ENCODE assay signal across 8 mouse cellular contexts in the genomic region with DNA sequence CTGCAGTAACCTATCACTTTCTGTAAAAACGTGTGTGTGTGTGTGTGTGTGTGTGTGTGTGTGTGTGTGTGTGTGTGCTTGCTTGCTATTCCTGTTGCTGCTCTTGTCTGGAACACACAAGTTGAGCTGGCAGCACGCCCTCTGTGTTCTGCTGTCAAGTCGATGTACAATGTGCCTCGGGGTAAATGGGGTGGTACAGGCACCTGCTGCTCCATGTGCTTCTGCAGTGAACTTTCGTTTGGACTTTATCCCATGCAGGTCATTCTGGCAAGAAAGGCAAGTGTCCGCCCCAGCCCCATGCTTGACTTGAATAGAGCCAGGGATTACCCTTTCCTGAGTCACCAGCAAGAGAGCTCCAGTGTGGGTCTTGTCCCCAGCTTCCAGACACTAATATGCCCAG. TPM values are rescaled to one million over a fixed set of nuclear protein-coding genes. Genes with fewer than 3 reads are reported as not detected.
DNase-seq lines count a peak whose midpoint lies in the region.
"Had no signal": no experiment of that assay in that cellular context is flagged by ENCODE, and none has a peak within 500 bp of the region (broad histone marks: within the 10 kb centered on the region; RNA-seq: fewer than 3 reads in every experiment).

No protein-coding gene starts in this region.

- H3K27ac ChIP-seq in heart, embryonic 10.5 days, result 0 out of 2 replicates have a peak overlapping the region, but pooled peaks have one; percentile 16
- H3K27ac ChIP-seq in limb, embryonic 10.5 days, result no peak overlapping the region
- H3K27ac ChIP-seq: limb, embryonic 15.5 days had no signal

- no peak overlapping the region for H3K4me3 ChIP-seq in heart, embryonic 10.5 days
- no peak overlapping the region for H3K4me3 ChIP-seq in limb, embryonic 10.5 days
- H3K4me3 ChIP-seq: limb, embryonic 15.5 days had no signal

- DNase-seq in left cerebral cortex, adult 18-20 months (ENCODE audit: low spot score in 2 of 2), result peak; percentile 59 to 61
- no peak for DNase-seq in left cerebral cortex, adult 9 months (ENCODE audit: low spot score in 2 of 2)
- peak; percentile 76 for DNase-seq in cerebellum, adult 9-11 months
- DNase-seq in heart, embryonic 10.5 days (ENCODE audit: low spot score), result no peak
- DNase-seq in layer of hippocampus, adult 9-11 months, result peak; percentile 90
- no peak for DNase-seq in limb, embryonic 10.5 days (ENCODE audit: low spot score)
- no peak for DNase-seq in thymus, postnatal 36 days

- H3K9me3 ChIP-seq in heart, embryonic 10.5 days, result no peaks in the 10 kb centered on the region
- no peaks in the 10 kb centered on the region for H3K9me3 ChIP-seq in limb, embryonic 10.5 days (replicated peaks)
- H3K9me3 ChIP-seq: limb, embryonic 15.5 days had no signal

- H3K27me3 ChIP-seq in heart, embryonic 10.5 days (ENCODE audit: insufficient read depth, poor library complexity, severe bottlenecking), result no peaks in the 10 kb centered on the region
- H3K27me3 ChIP-seq in limb, embryonic 10.5 days (ENCODE audit: low read depth, poor library complexity, severe bottlenecking), result no peaks in the 10 kb centered on the region
- H3K27me3 ChIP-seq: limb, embryonic 15.5 days had no signal

- WGBS in heart, embryonic 10.5 days, result 81% methylated on average over 6 of the region's 6 CpGs
- WGBS in limb, embryonic 10.5 days, result 85% methylated on average over 6 of the region's 6 CpGs

- H3K36me3 ChIP-seq in heart, embryonic 10.5 days, result 0 out of 2 replicates have a peak, but pooled peaks cover 5% of the 10 kb centered on the region
- H3K36me3 ChIP-seq in limb, embryonic 10.5 days, result no peaks in the 10 kb centered on the region
- H3K36me3 ChIP-seq: limb, embryonic 15.5 days had no signal

- peaks cover 82% of the 10 kb centered on the region for H3K4me1 ChIP-seq in heart, embryonic 10.5 days
- peaks cover 23% of the 10 kb centered on the region for H3K4me1 ChIP-seq in limb, embryonic 10.5 days

RNA-seq across cellular contexts. Expression of a gene that starts 1.0 kb away (rescaled TPM):
- not detected for total RNA-seq in left cerebral cortex, adult 18-20 months (2021)
- polyA plus RNA-seq in heart, embryonic 10.5 days (2016; fragmentation: Nextera tagmentation; extraction: Ambion mirVana), result 0.18 TPM in 1 of 2 replicates, not detected in the other
- polyA plus RNA-seq in limb, embryonic 10.5 days (2016; fragmentation: Nextera tagmentation; extraction: Ambion mirVana), result not detected in 2 replicates
- polyA plus RNA-seq: limb, embryonic 15.5 days had no signal

RNA-seq across cellular contexts. Expression of a gene that starts 21.0 kb away (rescaled TPM):
- 100 to 1,000 TPM; 145 to 159 TPM for total RNA-seq in left cerebral cortex, adult 18-20 months (2021)
- polyA plus RNA-seq in heart, embryonic 10.5 days (2016; fragmentation: Nextera tagmentation; extraction: Ambion mirVana), result 17.3 and 18.3 TPM in 2 replicates
- 17.2 and 17.9 TPM in 2 replicates for polyA plus RNA-seq in limb, embryonic 10.5 days (2016; fragmentation: Nextera tagmentation; extraction: Ambion mirVana)

Comparison
In these comparisons a context has a peak if more than half of its experiments do, and no peak if none do; other contexts are left out.
1. DNase-seq: peak in left cerebral cortex, adult 18-20 months (2 of 2), cerebellum, adult 9-11 months (single experiment) and layer of hippocampus, adult 9-11 months (single experiment); none in left cerebral cortex, adult 9 months (0 of 2), heart, embryonic 10.5 days (single experiment), limb, embryonic 10.5 days (single experiment) and thymus, postnatal 36 days (0 of 2).